Mouse (Mus musculus) erythroblast, embryonic 14.5 days (primary cell): ENCODE measurements at regions not wholly inside any gene's neighbourhood (a gene's known extent, or its start where the extent isn't known, plus 50 kb on each side); places are given as distances from the start of the nearest gene placed in this dataset.

ENCODE experiments used
- H3K27me3 ChIP-seq: 2 replicates; pipeline ENCODE4 v1.6.1; 2012; ENCODE audit warnings: inconsistent platforms; ENCODE audit not compliant: control insufficient read depth
- H3K36me3 ChIP-seq: 2 replicates; pipeline ENCODE4 v1.6.1; 2012; ENCODE audit warnings: mild to moderate bottlenecking, inconsistent platforms; ENCODE audit not compliant: control insufficient read depth
- H3K4me1 ChIP-seq: 2 replicates; pipeline ENCODE4 v1.6.1; 2012; ENCODE audit warnings: inconsistent platforms; ENCODE audit not compliant: control insufficient read depth
- H3K4me3 ChIP-seq: replicated peaks from 2 replicates; pipeline ENCODE3; 2012; ENCODE audit warnings: moderate library complexity, mild to moderate bottlenecking, inconsistent platforms
- H3K9me3 ChIP-seq: 2 replicates; pipeline ENCODE4 v1.6.1; 2012; ENCODE audit warnings: low read length, inconsistent platforms, mixed read lengths; ENCODE audit not compliant: control insufficient read depth
- GATA1 ChIP-seq: IDR thresholded peaks from 2 replicates; pipeline ENCODE4 v1.6.1; 2012; ENCODE audit warnings: low read length, inconsistent platforms, mixed read lengths
- TAL1 ChIP-seq: IDR thresholded peaks from 3 replicates; pipeline ENCODE4 v1.6.1; 2012; ENCODE audit warnings: low read length, inconsistent platforms, mixed read lengths

DNA sequence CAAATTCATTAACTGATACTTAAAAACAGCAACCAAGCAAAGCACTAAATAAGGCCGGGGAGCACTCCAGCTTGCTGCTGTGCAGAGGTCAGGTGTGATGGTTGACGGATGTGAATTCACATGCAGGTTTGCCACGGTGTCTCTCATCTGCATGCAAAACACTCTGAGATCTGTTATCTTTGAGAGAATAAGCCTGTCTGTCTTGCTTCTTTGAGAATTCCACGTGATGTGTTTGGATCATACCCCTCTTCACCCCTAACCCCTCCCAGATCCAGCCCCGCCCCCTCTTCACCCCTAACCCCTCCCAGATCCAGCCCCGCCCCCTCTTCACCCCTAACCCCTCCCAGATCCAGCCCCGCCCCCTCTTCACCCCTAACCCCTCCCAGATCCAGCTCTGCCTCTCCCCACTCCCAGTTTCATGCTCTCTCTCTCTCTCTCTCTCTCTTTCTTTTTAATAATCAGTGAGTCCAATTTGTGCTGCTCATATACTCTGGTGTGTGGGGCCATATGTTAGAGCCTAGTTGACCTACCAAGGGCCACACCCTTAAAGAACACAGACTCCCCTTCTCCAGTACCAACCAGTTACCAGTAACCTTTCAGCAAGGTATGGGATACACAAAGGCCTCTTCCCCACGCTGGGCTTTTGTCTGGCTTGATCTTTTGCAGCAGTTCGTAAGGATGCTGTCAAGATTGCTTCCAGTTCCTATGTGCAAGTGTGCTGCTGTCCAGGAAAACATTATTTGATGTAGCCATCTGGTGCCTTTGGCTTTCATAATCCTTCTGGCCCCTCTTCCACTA is 73.1 kb upstream of the Hnrnpk start:
- TF ChIP-seq TAL1: no peak
- no peak for TF ChIP-seq GATA1
- Histone ChIP-seq H3K9me3 (no peaks in the 10 kb centered on the region; the same call in 1 of the 2 replicates), H3K27me3 (peaks cover 31% of the 10 kb centered on the region), H3K36me3 (no peaks in the 10 kb centered on the region), H3K4me1 (peaks cover 58% of the 10 kb centered on the region), H3K4me3 (peak overlapping the region; percentile 30)

DNA sequence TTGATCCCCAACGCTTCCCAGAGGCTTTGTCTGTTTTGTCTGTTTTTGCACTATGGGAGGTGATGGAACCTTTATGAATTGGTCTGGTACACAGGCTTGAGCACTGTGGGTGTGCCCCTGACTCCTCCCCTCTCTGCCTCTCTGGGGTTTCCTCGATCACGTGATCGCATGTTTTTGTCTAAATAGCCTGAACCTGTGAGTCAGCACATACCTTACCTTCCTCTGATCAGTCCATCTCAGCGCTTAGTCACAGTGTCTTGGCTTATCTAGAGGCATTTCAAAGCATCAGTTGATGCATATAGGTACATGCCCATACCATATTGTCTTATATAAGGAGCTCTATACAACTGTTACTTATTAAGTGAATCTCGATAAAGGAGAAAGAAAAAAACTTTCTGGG is 72.4 kb upstream of the Hnrnpk start:
- Histone ChIP-seq H3K27me3 (peaks cover 38% of the 10 kb centered on the region), H3K4me3 (no peak overlapping the region), H3K4me1 (peaks cover 50% of the 10 kb centered on the region), H3K9me3 (no peaks in the 10 kb centered on the region; the same call in 1 of the 2 replicates), H3K36me3 (no peaks in the 10 kb centered on the region)
- TF ChIP-seq GATA1 (peak; percentile 73), TAL1 (no peak)

GRCm38 (mm10) chr13:58472455-58472854 is 69.3 kb upstream of the Hnrnpk start:
- Histone ChIP-seq H3K27me3 (peaks cover 66% of the 10 kb centered on the region), H3K4me1 (peaks cover 27% of the 10 kb centered on the region), H3K9me3 (no peaks in the 10 kb centered on the region; the same call in 1 of the 2 replicates), H3K4me3 (no peak overlapping the region), H3K36me3 (no peaks in the 10 kb centered on the region)
- TF ChIP-seq TAL1: no peak
- no peak for TF ChIP-seq GATA1

DNA sequence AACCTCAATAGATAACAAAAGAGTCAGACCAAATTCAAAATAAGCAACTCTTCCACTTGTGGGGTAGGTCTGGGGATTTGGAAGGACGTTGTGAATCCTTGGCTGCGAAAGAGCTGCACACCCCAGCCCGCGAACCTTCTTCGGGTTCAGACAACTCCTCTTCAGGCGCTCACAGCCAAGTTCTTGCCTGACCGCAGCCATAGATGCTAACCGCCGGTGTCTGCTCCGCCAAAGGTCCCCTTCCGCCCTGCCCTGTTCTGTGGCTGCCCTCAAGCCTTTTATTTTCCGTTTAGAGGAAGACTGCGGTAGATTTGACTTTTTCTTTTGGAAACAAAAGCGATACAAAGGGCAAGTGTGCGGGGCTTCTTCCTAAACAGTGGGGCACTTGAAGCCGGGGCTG is 68.6 kb upstream of the Hnrnpk start:
- Histone ChIP-seq H3K27me3 (peaks cover 70% of the 10 kb centered on the region), H3K36me3 (no peaks in the 10 kb centered on the region), H3K4me3 (no peak overlapping the region), H3K4me1 (peaks cover 21% of the 10 kb centered on the region), H3K9me3 (no peaks in the 10 kb centered on the region; the same call in 1 of the 2 replicates)
- no peak for TF ChIP-seq GATA1
- TF ChIP-seq TAL1: no peak

DNA sequence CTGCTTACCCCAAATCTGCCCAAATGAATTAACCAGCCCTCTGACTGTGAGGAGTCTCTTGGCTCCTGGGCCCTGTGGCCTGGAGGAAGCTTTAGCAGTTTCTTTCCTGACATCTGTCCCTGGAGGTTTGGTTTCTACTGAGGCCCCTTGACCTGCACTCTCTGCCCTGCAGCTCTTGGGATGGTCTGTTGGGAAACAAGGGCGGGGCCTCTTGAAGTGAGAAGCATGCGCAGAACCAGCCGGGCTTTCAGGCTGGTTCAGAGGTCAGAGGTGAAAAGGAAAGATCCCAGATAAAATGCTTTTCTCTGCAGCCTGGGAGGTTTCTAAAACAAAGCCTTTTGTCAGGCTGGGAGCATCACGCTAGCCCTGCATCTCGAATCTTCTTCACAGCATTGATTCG is 66.6 kb upstream of the Hnrnpk start:
- Histone ChIP-seq H3K4me1 (peaks cover 3% of the 10 kb centered on the region), H3K4me3 (no peak overlapping the region), H3K36me3 (no peaks in the 10 kb centered on the region), H3K9me3 (no peaks in the 10 kb centered on the region; the same call in 1 of the 2 replicates), H3K27me3 (peaks cover 78% of the 10 kb centered on the region)
- TF ChIP-seq GATA1: no peak
- no peak for TF ChIP-seq TAL1

DNA sequence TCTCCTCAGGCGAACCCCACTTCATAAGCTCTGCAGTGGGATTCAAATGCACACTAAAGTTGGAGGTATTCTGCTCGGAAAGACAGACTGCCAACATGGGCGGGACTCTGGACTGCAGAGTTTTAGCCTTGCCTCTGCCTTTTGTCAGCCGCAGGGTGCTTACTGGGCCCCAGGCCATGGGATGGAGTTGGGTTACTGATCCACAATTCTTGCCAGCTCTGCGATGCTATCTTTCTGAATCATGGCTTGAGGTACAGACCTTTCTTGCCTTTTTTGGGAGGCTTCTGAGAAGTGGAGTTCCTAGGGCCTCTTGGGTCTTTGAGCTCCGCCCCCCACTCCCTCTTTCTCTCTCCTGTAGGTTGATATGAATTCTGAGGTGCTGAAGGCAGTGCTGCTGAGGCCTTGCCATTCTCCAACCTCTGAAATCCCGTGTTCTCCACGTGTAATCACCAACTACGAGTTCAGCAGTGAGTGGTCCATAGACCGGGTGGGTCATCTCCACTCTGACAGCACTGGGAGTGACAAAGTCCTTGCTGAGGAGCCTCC is 64.0 kb upstream of the Hnrnpk start:
- TF ChIP-seq TAL1: no peak
- TF ChIP-seq GATA1: no peak
- Histone ChIP-seq H3K36me3 (no peaks in the 10 kb centered on the region), H3K9me3 (no peaks in the 10 kb centered on the region), H3K4me1 (peaks cover 2% of the 10 kb centered on the region; the same call in 1 of the 2 replicates), H3K27me3 (peaks cover 67% of the 10 kb centered on the region), H3K4me3 (no peak overlapping the region)

GRCm38 (mm10) chr13:58465206-58466104 is 62.3 kb upstream of the Hnrnpk start:
- no peak overlapping the region for H3K4me3 ChIP-seq
- H3K9me3 ChIP-seq: no peaks in the 10 kb centered on the region
- no peak for TF ChIP-seq TAL1
- TF ChIP-seq GATA1: no peak
- H3K4me1 ChIP-seq: peaks cover 2% of the 10 kb centered on the region; the same call in 1 of the 2 replicates
- no peaks in the 10 kb centered on the region for H3K36me3 ChIP-seq
- H3K27me3 ChIP-seq: peaks cover 55% of the 10 kb centered on the region
